Mouse (Mus musculus): ENCODE data around the gene Tprgl. TPM values are rescaled to one million over a fixed set of nuclear protein-coding genes. Genes with fewer than 3 reads are reported as not detected.

Gene Tprgl
- total RNA-seq, 2 experiments from 2014 or later: 135 to 141 TPM

- peak; percentile 83 to 87 for DNase-seq (ENCODE audit: low spot score in 2 of 2)
These were observed 2.8 kb upstream of the Tprgl start for GRCm38 (mm10) chr4:154163296-154163695.

GRCm38 (mm10) chr4:154159961-154160537 lies 417 bp downstream of the Tprgl start:
- no peak for DNase-seq (ENCODE audit: low spot score in 2 of 2)

GRCm38 (mm10) chr4:154159002-154159401 lies 1.5 kb downstream of the Tprgl start:
- DNase-seq (ENCODE audit: low spot score in 2 of 2): peak; percentile 88 to 90

GRCm38 (mm10) chr4:154157970-154158662 lies 2.4 kb downstream of the Tprgl start:
- no peak for DNase-seq (ENCODE audit: low spot score in 2 of 2)

- DNase-seq (ENCODE audit: low spot score in 2 of 2): no peak
These were observed 4.4 kb downstream of the Tprgl start for GRCm38 (mm10) chr4:154156050-154156449.

GRCm38 (mm10) chr4:154154104-154154503 lies 6.4 kb downstream of the Tprgl start:
- DNase-seq (ENCODE audit: low spot score in 2 of 2): no peak

- no peak for DNase-seq (ENCODE audit: low spot score in 2 of 2)
These were observed 14.1 kb downstream of the Tprgl start for GRCm38 (mm10) chr4:154146342-154146741.

- DNase-seq (ENCODE audit: low spot score in 2 of 2): no peak
These were observed 15.8 kb downstream of the Tprgl start for GRCm38 (mm10) chr4:154144712-154145111.

- peak; percentile 84 to 89 for DNase-seq (ENCODE audit: low spot score in 2 of 2)
These were observed 18.0 kb downstream of the Tprgl start, which contains the start of gene Wrap73 for GRCm38 (mm10) chr4:154142211-154143040. TSS of gene Wrap73 (plus strand) at chr4:154142372.

GRCm38 (mm10) chr4:154141009-154141867 lies 19.2 kb downstream of the Tprgl start:
- DNase-seq (ENCODE audit: low spot score in 2 of 2): no peak

- DNase-seq (ENCODE audit: low spot score in 2 of 2): no peak
These were observed 20.1 kb downstream of the Tprgl start for GRCm38 (mm10) chr4:154140213-154141008.

GRCm38 (mm10) chr4:154140182-154140212 lies 20.5 kb downstream of the Tprgl start, which contains the start of gene Trp73:
TSS of gene Trp73 (minus strand) at chr4:154140208.
- DNase-seq (ENCODE audit: low spot score in 2 of 2): no peak

GRCm38 (mm10) chr4:154139671-154140181 lies 20.7 kb downstream of the Tprgl start:
- no peak for DNase-seq (ENCODE audit: low spot score in 2 of 2)

- no peak for DNase-seq (ENCODE audit: low spot score in 2 of 2)
These were observed 23.3 kb downstream of the Tprgl start for GRCm38 (mm10) chr4:154137139-154137538.

- no peak for DNase-seq (ENCODE audit: low spot score in 2 of 2)
These were observed 25.7 kb downstream of the Tprgl start for GRCm38 (mm10) chr4:154134803-154135202.

- no peak for DNase-seq (ENCODE audit: low spot score in 2 of 2)
These were observed 28.6 kb downstream of the Tprgl start for GRCm38 (mm10) chr4:154131894-154132293.

- no peak for DNase-seq (ENCODE audit: low spot score in 2 of 2)
These were observed 30.5 kb downstream of the Tprgl start for GRCm38 (mm10) chr4:154129950-154130349.

GRCm38 (mm10) chr4:154127273-154127672 lies 33.2 kb downstream of the Tprgl start:
- DNase-seq (ENCODE audit: low spot score in 2 of 2): no peak

- DNase-seq (ENCODE audit: low spot score in 2 of 2): no peak
These were observed 35.3 kb downstream of the Tprgl start for GRCm38 (mm10) chr4:154125202-154125601.

GRCm38 (mm10) chr4:154123553-154123952 lies 36.9 kb downstream of the Tprgl start:
- DNase-seq (ENCODE audit: low spot score in 2 of 2): no peak

GRCm38 (mm10) chr4:154122374-154122773 lies 38.1 kb downstream of the Tprgl start:
- no peak for DNase-seq (ENCODE audit: low spot score in 2 of 2)

Measured in layer of hippocampus, postnatal 10 days (tissue).